ENCODE assay signal across 8 mouse cellular contexts in genomic region chr19:6297641-6298040, GRCm38 (mm10). TPM values are rescaled to one million over a fixed set of nuclear protein-coding genes. Genes with fewer than 3 reads are reported as not detected.
DNase-seq lines count a peak whose midpoint lies in the region; ATAC-seq lines count a peak whose summit lies in the region.

No protein-coding gene starts in this region.

- DNase-seq in lung, adult 18-20 months, result peak; percentile 70 to 74
- no peak for DNase-seq in lung, postnatal 10 days
- peak; percentile 71 for DNase-seq in adrenal gland, postnatal 25 days
- peak; percentile 35 to 46 for DNase-seq in natural killer cell, adult 2 months (ENCODE audit: low spot score in 2 of 2)
- no peak for DNase-seq in embryo, embryonic 9.5 days (ENCODE audit: extremely low spot score)
- DNase-seq in left cerebral cortex, postnatal 36 days (ENCODE audit: low spot score in 2 of 2), result no peak
- no peak for DNase-seq in layer of hippocampus, adult 9-10 months (ENCODE audit: low spot score)

- ATAC-seq in hematopoietic stem cell, adult 5-6 weeks (replicated peaks in 1 of 2; ENCODE audit: insufficient read depth in 1 of 2, low FRiP score in 2 of 2, low TSS enrichment in 1 of 2, low read depth in 1 of 2, poor library complexity in 2 of 2, severe bottlenecking in 2 of 2), result peak; percentile 65 to 67

- intact Hi-C loops in left cerebral cortex, postnatal 36 days (cut with DNase I), result no loop called here

RNA-seq across cellular contexts. Expression of gene Cdc42bpg, which starts 8.6 kb away (rescaled TPM):
- total RNA-seq in adrenal gland, postnatal 25 days (2021), result 22.8 and 34.2 TPM in 2 replicates
- total RNA-seq in hematopoietic stem cell, adult 5-6 weeks (2017), result 2.9 and 4.3 TPM in 2 replicates
- total RNA-seq in left cerebral cortex, postnatal 36 days (2021), result 1 to 10 TPM; 3.3 to 3.4 TPM

RNA-seq across cellular contexts. Expression of gene Ehd1, which starts 21.1 kb away (rescaled TPM):
- total RNA-seq in adrenal gland, postnatal 25 days (2021), result 101 and 126 TPM in 2 replicates
- 18.4 and 28.4 TPM in 2 replicates for total RNA-seq in hematopoietic stem cell, adult 5-6 weeks (2017)
- total RNA-seq in left cerebral cortex, postnatal 36 days (2021), result 10 to 100 TPM; 38.2 to 42.2 TPM

RNA-seq across cellular contexts. Expression of gene Men1, which starts 37.1 kb away (rescaled TPM):
- 60.1 and 69.7 TPM in 2 replicates for total RNA-seq in adrenal gland, postnatal 25 days (2021)
- 26.4 and 31.8 TPM in 2 replicates for total RNA-seq in hematopoietic stem cell, adult 5-6 weeks (2017)
- total RNA-seq in left cerebral cortex, postnatal 36 days (2021), result 10 to 100 TPM; 67.5 to 73.7 TPM

RNA-seq across cellular contexts. Expression of gene Map4k2, which starts 43.3 kb away (rescaled TPM):
- total RNA-seq in adrenal gland, postnatal 25 days (2021), result 44.7 and 56.3 TPM in 2 replicates
- total RNA-seq in hematopoietic stem cell, adult 5-6 weeks (2017), result 71.5 and 88.1 TPM in 2 replicates
- total RNA-seq in left cerebral cortex, postnatal 36 days (2021), result 100 to 1,000 TPM in 1 of 2 experiments, 10 to 100 TPM in 1; 93.5 to 107 TPM

RNA-seq across cellular contexts. Expression of gene Atg2a, which starts 56.2 kb away (rescaled TPM):
- 33.8 and 47.0 TPM in 2 replicates for total RNA-seq in adrenal gland, postnatal 25 days (2021)
- total RNA-seq in hematopoietic stem cell, adult 5-6 weeks (2017), result 9.5 and 10.6 TPM in 2 replicates
- total RNA-seq in left cerebral cortex, postnatal 36 days (2021), result 10 to 100 TPM; 32.3 to 39.4 TPM

Comparison
In these comparisons a context has a peak if more than half of its experiments do, and no peak if none do; other contexts are left out.
1. DNase-seq: peak in lung, adult 18-20 months (2 of 2), adrenal gland, postnatal 25 days (single experiment) and natural killer cell, adult 2 months (2 of 2); none in lung, postnatal 10 days (single experiment), embryo, embryonic 9.5 days (single experiment), left cerebral cortex, postnatal 36 days (0 of 2) and layer of hippocampus, adult 9-10 months (single experiment).